Mouse (Mus musculus) cerebellum, adult 11-12 months (tissue): ENCODE data around the gene Bank1.
"Not testable (repeated sequence)": the region's sequence is repeated elsewhere in the genome, so short reads cannot be mapped to it uniquely, and the experiment has no call there.

Source experiments
- DNase-seq: peaks from one replicate; pipeline ENCODE4 v3.0.0; 2022

The Bank1 gene

GRCm38 (mm10) chr3:136325783-136326182 is at the start of gene Bank1:
Bank1 (minus strand) TSS chr3:136326066.
- DNase-seq, result no peak

GRCm38 (mm10) chr3:136369916-136370315 is 44.0 kb upstream of the Bank1 start:
- DNase-seq, result no peak

- peak; percentile 5 for DNase-seq
Measured at GRCm38 (mm10) chr3:136369466-136369865, 43.6 kb upstream of the Bank1 start.

- DNase-seq, result no peak
Measured at GRCm38 (mm10) chr3:136368505-136368999, 42.7 kb upstream of the Bank1 start.

- DNase-seq, result no peak
Measured at GRCm38 (mm10) chr3:136349690-136350089, 23.8 kb upstream of the Bank1 start.

GRCm38 (mm10) chr3:136348611-136349010 is 22.7 kb upstream of the Bank1 start:
- no peak for DNase-seq

- DNase-seq, result no peak
Measured at GRCm38 (mm10) chr3:136347277-136347676, 21.4 kb upstream of the Bank1 start.

- no peak for DNase-seq
Measured at GRCm38 (mm10) chr3:136341911-136342310, 16.0 kb upstream of the Bank1 start.

- no peak for DNase-seq
Measured at GRCm38 (mm10) chr3:136339896-136340295, 14.0 kb upstream of the Bank1 start.

GRCm38 (mm10) chr3:136331135-136331534 is 5.3 kb upstream of the Bank1 start:
- DNase-seq, result no peak

- DNase-seq, result no peak
Measured at GRCm38 (mm10) chr3:136330043-136330442, 4.2 kb upstream of the Bank1 start.

GRCm38 (mm10) chr3:136329133-136329532 is 3.3 kb upstream of the Bank1 start:
- DNase-seq, result no peak

GRCm38 (mm10) chr3:136324716-136325115 is 1.1 kb downstream of the Bank1 start:
- DNase-seq, result not testable (repeated sequence)

- no peak for DNase-seq
Measured at GRCm38 (mm10) chr3:136321936-136322335, 3.9 kb downstream of the Bank1 start.

GRCm38 (mm10) chr3:136308487-136308886 is 17.4 kb downstream of the Bank1 start:
- DNase-seq, result no peak

- no peak for DNase-seq
Measured at GRCm38 (mm10) chr3:136306564-136307158, 19.2 kb downstream of the Bank1 start.

- no peak for DNase-seq
Measured at GRCm38 (mm10) chr3:136302541-136302940, 23.3 kb downstream of the Bank1 start.

- not testable (repeated sequence) for DNase-seq
Measured at GRCm38 (mm10) chr3:136300810-136301209, 25.1 kb downstream of the Bank1 start.

GRCm38 (mm10) chr3:136297355-136297754 is 28.5 kb downstream of the Bank1 start:
- no peak for DNase-seq

GRCm38 (mm10) chr3:136295250-136295649 is 30.6 kb downstream of the Bank1 start:
- DNase-seq, result peak; percentile 9

- DNase-seq, result no peak
Measured at GRCm38 (mm10) chr3:136287883-136288282, 38.0 kb downstream of the Bank1 start.

- DNase-seq, result no peak
Measured at GRCm38 (mm10) chr3:136264969-136265595, 60.8 kb downstream of the Bank1 start.

- DNase-seq, result no peak
Measured at GRCm38 (mm10) chr3:136257761-136258160, 68.1 kb downstream of the Bank1 start.

GRCm38 (mm10) chr3:136254713-136255112 is 71.2 kb downstream of the Bank1 start:
- DNase-seq, result peak; percentile 21

- no peak for DNase-seq
Measured at GRCm38 (mm10) chr3:136252820-136253219, 73.0 kb downstream of the Bank1 start.
